Mouse (Mus musculus) CH12.LX (cell line): Measurements from ENCODE around the gene Rsl1. TPM values are rescaled to one million over a fixed set of nuclear protein-coding genes. Genes with fewer than 3 reads are reported as not detected.

Experiments
- DNase-seq: peaks from one replicate; pipeline ENCODE4 v3.0.0-alpha.2; 2013; ENCODE audit errors: extremely low read depth
- H3K27ac ChIP-seq: 2 replicates; pipeline ENCODE4 v1.5.1; 2012; ENCODE audit warnings: low read depth, mild to moderate bottlenecking, control low read depth, moderate library complexity; ENCODE audit not compliant: insufficient read depth
- H3K27me3 ChIP-seq: replicated peaks from 2 replicates; pipeline ENCODE3; 2012; ENCODE audit warnings: inconsistent platforms
- H3K36me3 ChIP-seq, 2 experiments: replicated peaks in 1 of 2; 2 replicates each; pipeline versions ENCODE3 to v1.6.1; 2012; ENCODE audit warnings: inconsistent platforms in 1 of 2, low read length in 1 of 2, mild to moderate bottlenecking in 1 of 2, mixed read lengths in 1 of 2, moderate library complexity in 1 of 2; ENCODE audit not compliant: control insufficient read depth in 1 of 2, insufficient read depth in 1 of 2
- H3K4me1 ChIP-seq, 2 experiments: 2 replicates each; pipeline ENCODE4 v1.6.1; 2012; ENCODE audit warnings: inconsistent platforms in 1 of 2, moderate library complexity in 1 of 2; ENCODE audit not compliant: insufficient read depth in 2 of 2, control insufficient read depth in 1 of 2
- H3K4me2 ChIP-seq: 2 replicates; pipeline ENCODE4 v1.6.1; 2012; ENCODE audit warnings: low read depth, mild to moderate bottlenecking, control low read depth; ENCODE audit not compliant: poor library complexity, insufficient read depth, severe bottlenecking
- H3K4me3 ChIP-seq, 3 experiments: fragments of 150-350 bp in 1 of 3; sonication (generic) in 1 of 3; replicated peaks in 1 of 3; 2 replicates each; pipeline versions ENCODE3 to v1.5.1; 2011 to 2012; ENCODE audit warnings: low read depth in 2 of 3, low read length in 2 of 3, mild to moderate bottlenecking in 2 of 3, moderate library complexity in 2 of 3, control low read depth in 1 of 3, improper control_type of control experiment in 1 of 3, inconsistent platforms in 1 of 3, mixed read lengths in 1 of 3; ENCODE audit not compliant: poor library complexity in 1 of 3
- H3K79me2 ChIP-seq: replicated peaks from 2 replicates; pipeline ENCODE4 v1.6.1; 2012; ENCODE audit warnings: mild to moderate bottlenecking, moderate library complexity; ENCODE audit not compliant: control insufficient read depth, poor library complexity, insufficient read depth, severe bottlenecking; ENCODE audit errors: extremely low read depth
- H3K9ac ChIP-seq: 2 replicates; pipeline ENCODE4 v1.6.1; 2012; ENCODE audit warnings: low read depth, mild to moderate bottlenecking, control low read depth, moderate library complexity; ENCODE audit not compliant: insufficient read depth
- H3K9me3 ChIP-seq: replicated peaks from 2 replicates; pipeline ENCODE3; 2012; ENCODE audit warnings: low read length, inconsistent platforms, mixed read lengths
- BHLHE40 ChIP-seq: IDR thresholded peaks from 2 replicates; pipeline ENCODE4 v1.6.1; 2011; ENCODE audit warnings: mild to moderate bottlenecking, low read depth, low read length, improper control_type of control experiment
- CHD2 ChIP-seq: IDR thresholded peaks from 2 replicates; pipeline ENCODE4 v1.6.1; 2011; ENCODE audit warnings: low read length, improper control_type of control experiment
- CTCF ChIP-seq, 2 experiments: IDR thresholded peaks in 1 of 2; conservative IDR thresholded peaks in 1 of 2; 2 replicates each; pipeline ENCODE4 v1.5.1; 2011 to 2012; ENCODE audit warnings: low read depth in 2 of 2, low read length in 2 of 2, improper control_type of control experiment in 1 of 2, inconsistent platforms in 1 of 2, mild to moderate bottlenecking in 1 of 2, moderate library complexity in 1 of 2
- E2F4 ChIP-seq: IDR thresholded peaks from 2 replicates; pipeline ENCODE4 v1.6.1; 2011; ENCODE audit warnings: low read depth, low read length, improper control_type of control experiment; ENCODE audit not compliant: insufficient replicate concordance
- ELF1 ChIP-seq: IDR thresholded peaks from 2 replicates; pipeline ENCODE4 v1.6.1; 2014; ENCODE audit warnings: low read depth, mild to moderate bottlenecking, inconsistent platforms, low read length, improper control_type of control experiment
- EP300 ChIP-seq: IDR thresholded peaks from 2 replicates; pipeline ENCODE4 v1.6.1; 2011; ENCODE audit warnings: low read length, improper control_type of control experiment
- ETS1 ChIP-seq: conservative IDR thresholded peaks from 2 replicates; pipeline ENCODE4 v1.6.1; 2012; ENCODE audit warnings: low read depth, mild to moderate bottlenecking, inconsistent platforms, low read length, improper control_type of control experiment, moderate library complexity
- GABPA ChIP-seq: IDR thresholded peaks from 2 replicates; pipeline ENCODE4 v1.6.1; 2012; ENCODE audit warnings: low read depth, low read length, improper control_type of control experiment, inconsistent platforms; ENCODE audit not compliant: insufficient replicate concordance
- HCFC1 ChIP-seq: IDR thresholded peaks from 2 replicates; pipeline ENCODE4 v1.6.1; 2012; ENCODE audit warnings: low read depth, mild to moderate bottlenecking, inconsistent platforms, low read length, improper control_type of control experiment
- JUN ChIP-seq: IDR thresholded peaks from 2 replicates; pipeline ENCODE4 v1.6.1; 2011; ENCODE audit warnings: low read depth, mild to moderate bottlenecking, low read length, improper control_type of control experiment, moderate library complexity; ENCODE audit not compliant: insufficient read depth
- KAT2A ChIP-seq: IDR thresholded peaks from 2 replicates; pipeline ENCODE4 v1.6.1; 2012; ENCODE audit warnings: low read length, improper control_type of control experiment, inconsistent platforms; ENCODE audit not compliant: insufficient replicate concordance
- MAFK ChIP-seq: IDR thresholded peaks from 2 replicates; pipeline ENCODE4 v1.6.1; 2011; ENCODE audit warnings: low read length, improper control_type of control experiment; ENCODE audit not compliant: insufficient replicate concordance
- MAZ ChIP-seq: IDR thresholded peaks from 2 replicates; pipeline ENCODE4 v1.6.1; 2012; ENCODE audit warnings: low read depth, mild to moderate bottlenecking, inconsistent platforms, low read length, improper control_type of control experiment, moderate library complexity
- MXI1 ChIP-seq: IDR thresholded peaks from 2 replicates; pipeline ENCODE4 v1.6.1; 2011; ENCODE audit warnings: mild to moderate bottlenecking, low read depth, low read length, improper control_type of control experiment
- MYC ChIP-seq: IDR thresholded peaks from 2 replicates; pipeline ENCODE4 v1.6.1; 2011; ENCODE audit warnings: low read depth, mild to moderate bottlenecking, improper control_type of control experiment, low read length
- NRF1 ChIP-seq: IDR thresholded peaks from 2 replicates; pipeline ENCODE4 v1.6.1; 2014; ENCODE audit warnings: low read depth, mild to moderate bottlenecking, inconsistent platforms, low read length, improper control_type of control experiment, moderate library complexity
- PAX5 ChIP-seq: IDR thresholded peaks from 2 replicates; pipeline ENCODE4 v1.6.1; 2012; ENCODE audit warnings: low read length, inconsistent platforms, mixed read lengths
- POLR2A ChIP-seq: IDR thresholded peaks from 2 replicates; pipeline ENCODE4 v1.6.1; 2011; ENCODE audit warnings: low read depth, mild to moderate bottlenecking, improper control_type of control experiment, low read length
- POLR2AphosphoS2 ChIP-seq: IDR thresholded peaks from 2 replicates; pipeline ENCODE4 v1.6.1; 2011; ENCODE audit warnings: low read depth, low read length, improper control_type of control experiment
- RCOR1 ChIP-seq: conservative IDR thresholded peaks from 2 replicates; pipeline ENCODE4 v1.6.1; 2012; ENCODE audit warnings: low read depth, mild to moderate bottlenecking, inconsistent platforms, low read length, improper control_type of control experiment
- SIN3A ChIP-seq: IDR thresholded peaks from 2 replicates; pipeline ENCODE4 v1.6.1; 2012; ENCODE audit warnings: low read length, improper control_type of control experiment, inconsistent platforms
- TCF12 ChIP-seq: IDR thresholded peaks from 2 replicates; pipeline ENCODE4 v1.6.1; 2014; ENCODE audit warnings: low read depth, mild to moderate bottlenecking, inconsistent platforms, low read length, improper control_type of control experiment
- UBTF ChIP-seq: IDR thresholded peaks from 2 replicates; pipeline ENCODE4 v1.6.1; 2012; ENCODE audit warnings: low read depth, mild to moderate bottlenecking, inconsistent platforms, low read length, improper control_type of control experiment, moderate library complexity
- USF1 ChIP-seq: IDR thresholded peaks from 2 replicates; pipeline ENCODE4 v1.6.1; 2014; ENCODE audit warnings: low read depth, mild to moderate bottlenecking, inconsistent platforms, low read length, improper control_type of control experiment
- USF2 ChIP-seq: conservative IDR thresholded peaks from 2 replicates; pipeline ENCODE4 v1.6.1; 2011; ENCODE audit warnings: low read depth, low read length, improper control_type of control experiment
- ZC3H11A ChIP-seq: IDR thresholded peaks from 2 replicates; pipeline ENCODE4 v1.6.1; 2012; ENCODE audit warnings: low read depth, mild to moderate bottlenecking, inconsistent platforms, low read length, improper control_type of control experiment
- ZKSCAN1 ChIP-seq: IDR thresholded peaks from 2 replicates; pipeline ENCODE4 v1.6.1; 2012; ENCODE audit warnings: low read depth, inconsistent platforms, low read length, improper control_type of control experiment, borderline replicate concordance
- ZMIZ1 ChIP-seq: IDR thresholded peaks from 2 replicates; pipeline ENCODE4 v1.6.1; 2012; ENCODE audit warnings: low read depth, mild to moderate bottlenecking, inconsistent platforms, low read length, improper control_type of control experiment
- ZNF384 ChIP-seq: IDR thresholded peaks from 2 replicates; pipeline ENCODE4 v1.6.1; 2012; ENCODE audit warnings: low read depth, low read length, improper control_type of control experiment, inconsistent platforms
- dilution Hi-C: fragments of 300-500 bp; cut with MboI; formaldehyde crosslinking; loops from 2 replicates; pipeline ENCODE4 v1.14.3; 2020; ENCODE audit warnings: low sequenced_read_pairs; ENCODE audit not compliant: extremely low pct_unique_long_range_greater_than_20kb, extremely low pct_ligation_motif_present
- in situ Hi-C: fragments of 300-500 bp; cut with MboI; formaldehyde crosslinking; loops from 3 replicates; pipeline ENCODE4 v1.14.3; 2019; ENCODE audit warnings: low sequenced_read_pairs, low pct_ligation_motif_present, low pct_unique_long_range_greater_than_20kb, mixed read lengths
- polyA plus RNA-seq: library from polyadenylated mRNA; unstranded; fragments of >175 nt; gene quantifications from 2 replicates; pipeline ENCODE4 v1.2.1, GENCODE M21; 2012; ENCODE audit warnings: low read depth; ENCODE audit not compliant: insufficient read length
- total RNA-seq, 2 experiments: library from RNA; depleted of rRNA; stranded (reverse); fragments of 300-350 nt in 1 of 2; fragments of >200 nt in 1 of 2; gene quantifications; 2 replicates each; pipeline ENCODE4 v1.2.3; 2012 to 2014

Rsl1 gene
- total and polyA plus RNA-seq, 3 experiments: 7.4 to 16.0 (median 10.7) TPM

- peaks cover 2 to 16% of the 10 kb centered on the region in 2 experiments; a peak in 3 of 4 replicates for H3K4me1 ChIP-seq
- in situ Hi-C loops (no loop called here), dilution Hi-C loops (no loop called here)
- H3K4me3 ChIP-seq: peak overlapping the region; percentile 63 to 93 (median 84)
- DNase-seq: no peak
- no peak for TF ChIP-seq JUN
- no peak for TF ChIP-seq CTCF (conservative IDR thresholded peaks at IDR 0.05 in 1 of 2, IDR thresholded peaks at IDR 0.05 in 1 of 2; ENCODE audit: low read depth in 2 of 2, low read length in 2 of 2)
- TF ChIP-seq SIN3A: no peak
- TF ChIP-seq GABPA: no peak
- no peak for TF ChIP-seq BHLHE40
- no peak for TF ChIP-seq NRF1
- TF ChIP-seq ZC3H11A: no peak
- no peak for TF ChIP-seq ETS1
- no peak for TF ChIP-seq PAX5
- no peak for TF ChIP-seq ELF1
- TF ChIP-seq TCF12: no peak
- no peak for TF ChIP-seq UBTF
- TF ChIP-seq USF2: no peak
- no peak for TF ChIP-seq ZMIZ1
- no peak for TF ChIP-seq E2F4
- TF ChIP-seq POLR2AphosphoS2: no peak
- H3K4me2 ChIP-seq: peak overlapping the region; percentile 87
- H3K79me2 ChIP-seq: peaks cover 23% of the 10 kb centered on the region; the same call in 1 of the 2 replicates
- peaks cover 21% of the 10 kb centered on the region in 2 experiments for H3K36me3 ChIP-seq
- H3K27ac ChIP-seq: no peak overlapping the region
- H3K27me3 ChIP-seq: no peaks in the 10 kb centered on the region
- no peaks in the 10 kb centered on the region for H3K9me3 ChIP-seq
- H3K9ac ChIP-seq: peak overlapping the region; percentile 93
These were observed 707 bp downstream of the Rsl1 start for GRCm38 (mm10) chr13:67173723-67174055.

GRCm38 (mm10) chr13:67194340-67194894, 21.4 kb downstream of the Rsl1 start, which contains the start of gene Zfp455:
TSS of gene Zfp455 (plus strand) at chr13:67194506.
- H3K27ac ChIP-seq: no peak within 1 kb of the TSS
- TF ChIP-seq GABPA (no peak), USF2 (0 out of 2 replicates have a peak, but pooled peaks have one; percentile 45), PAX5 (no peak), TCF12 (peak; percentile 33; the same call in 1 of the 2 replicates), HCFC1 (peak; percentile 90), SIN3A (0 out of 2 replicates have a peak, but pooled peaks have one; percentile 28), MYC (peak; percentile 17; the same call in 1 of the 2 replicates), MAFK (no peak), ELF1 (peak; percentile 60), POLR2A (peak; percentile 50; the same call in 1 of the 2 replicates), USF1 (peak; percentile 42), MAZ (no peak), ZNF384 (no peak), RCOR1 (no peak), ETS1 (no peak), NRF1 (no peak), EP300 (no peak), ZC3H11A (no peak), ZKSCAN1 (no peak), MXI1 (0 out of 2 replicates have a peak, but pooled peaks have one; percentile 44), KAT2A (0 out of 2 replicates have a peak, but pooled peaks have one; percentile 31), CHD2 (peak; percentile 41; the same call in 1 of the 2 replicates), UBTF (no peak), E2F4 (no peak), JUN (no peak), BHLHE40 (peak; percentile 71; the same call in 1 of the 2 replicates), CTCF (conservative IDR thresholded peaks at IDR 0.05 in 1 of 2, IDR thresholded peaks at IDR 0.05 in 1 of 2; ENCODE audit: low read depth in 2 of 2, low read length in 2 of 2) (no peak)

More at GRCm38 (mm10) chr13:67194340-67194894, 21.4 kb downstream of the Rsl1 start, which contains the start of gene Zfp455:
- Histone ChIP-seq H3K36me3 (peaks cover 0 to 2% of the 10 kb centered on the region in 2 experiments), H3K79me2 (no peaks in the 10 kb centered on the region), H3K4me3 (peak within 1 kb of the TSS; percentile 73 to 82 (median 74)), H3K4me2 (peak within 1 kb of the TSS; percentile 57), H3K9ac (peak within 1 kb of the TSS; percentile 51), H3K4me1 (peaks cover 7 to 14% of the 10 kb centered on the region in 2 experiments; a peak in 3 of 4 replicates), H3K9me3 (no peaks in the 10 kb centered on the region), H3K27me3 (no peaks in the 10 kb centered on the region)
- in situ Hi-C loops (no loop called here), dilution Hi-C loops (no loop called here)
- peak; percentile 79 for DNase-seq
